Mouse (Mus musculus) CH12.LX (cell line): Measurements from ENCODE around the gene Ano10.

Experiments
- CTCF ChIP-seq, 2 experiments: IDR thresholded peaks in 1 of 2; conservative IDR thresholded peaks in 1 of 2; 2 replicates each; pipeline ENCODE4 v1.5.1; 2011 to 2012; ENCODE audit warnings: low read depth in 2 of 2, low read length in 2 of 2, improper control_type of control experiment in 1 of 2, inconsistent platforms in 1 of 2, mild to moderate bottlenecking in 1 of 2, moderate library complexity in 1 of 2
- E2F4 ChIP-seq: IDR thresholded peaks from 2 replicates; pipeline ENCODE4 v1.6.1; 2011; ENCODE audit warnings: low read depth, low read length, improper control_type of control experiment; ENCODE audit not compliant: insufficient replicate concordance
- MAFK ChIP-seq: IDR thresholded peaks from 2 replicates; pipeline ENCODE4 v1.6.1; 2011; ENCODE audit warnings: low read length, improper control_type of control experiment; ENCODE audit not compliant: insufficient replicate concordance
- ZC3H11A ChIP-seq: IDR thresholded peaks from 2 replicates; pipeline ENCODE4 v1.6.1; 2012; ENCODE audit warnings: low read depth, mild to moderate bottlenecking, inconsistent platforms, low read length, improper control_type of control experiment

- TF ChIP-seq CTCF (conservative IDR thresholded peaks at IDR 0.05 in 1 of 2, IDR thresholded peaks at IDR 0.05 in 1 of 2; ENCODE audit: low read depth in 2 of 2, low read length in 2 of 2), result no peak
- TF ChIP-seq ZC3H11A, result no peak
- TF ChIP-seq MAFK, result no peak
- no peak for TF ChIP-seq E2F4
Observed at GRCm38 (mm10) chr9:122290192-122290591, 4.0 kb downstream of the Ano10 start.
